Mouse (Mus musculus) testis, adult 2 months (tissue): Measurements from ENCODE around the gene Supt3.

Source experiments
- CTCF ChIP-seq: fragments of 200-500 bp; IDR thresholded peaks from 2 replicates; pipeline ENCODE4 v1.5.1; 2012; ENCODE audit warnings: low read depth, mild to moderate bottlenecking, inconsistent platforms, low read length, moderate library complexity; ENCODE audit not compliant: control insufficient read depth, insufficient read depth, insufficient replicate concordance
- POLR2A ChIP-seq: fragments of 200-500 bp; IDR thresholded peaks from 2 replicates; pipeline ENCODE4 v1.6.1; 2012; ENCODE audit warnings: low read depth, mild to moderate bottlenecking, inconsistent platforms, low read length, moderate library complexity; ENCODE audit not compliant: control insufficient read depth

DNA sequence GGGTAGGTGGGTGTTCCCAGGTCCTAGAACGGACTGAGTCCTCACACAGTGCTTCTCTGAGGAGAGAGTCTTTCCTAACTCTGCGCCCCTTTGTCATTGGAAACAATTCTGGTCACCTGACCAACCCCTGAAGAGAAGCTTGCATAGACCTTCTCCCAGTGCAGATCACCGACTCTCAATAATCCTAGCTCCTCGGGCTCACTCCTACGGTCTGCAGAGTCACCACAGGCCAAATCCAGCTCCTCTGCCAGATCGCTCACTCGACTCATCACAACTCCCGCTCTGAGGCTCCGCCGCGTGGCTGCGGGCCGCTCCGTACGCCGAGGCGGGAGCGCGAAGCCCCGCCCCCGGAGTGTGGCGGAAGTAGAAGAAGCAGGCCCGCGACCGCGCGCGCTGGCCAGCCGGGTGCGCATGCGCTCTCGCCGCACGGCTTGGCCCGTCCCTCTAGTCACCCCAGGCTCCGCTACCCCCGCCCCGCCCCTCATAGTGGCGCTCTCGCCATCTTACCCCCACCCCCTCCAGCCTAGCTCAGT is at the start of gene Supt3:
- no peak for TF ChIP-seq CTCF
- TF ChIP-seq POLR2A = peak; percentile 65
